Mouse (Mus musculus) hindbrain, embryonic 10.5 days (tissue): ENCODE measurements around the gene Taf4. TPM values are rescaled to one million over a fixed set of nuclear protein-coding genes. Genes with fewer than 3 reads are reported as not detected.
A peak's percentile ranks its signal among the peaks of the same experiment; 100 is the strongest.

Experiments
- DNase-seq: peaks from one replicate; pipeline ENCODE4 v3.0.0-alpha.2; 2017; ENCODE audit warnings: low spot score
- H3K27ac ChIP-seq: fragments of 300-500 bp; sonication (generic); 2 replicates; pipeline ENCODE4 v1.5.1; 2016; ENCODE audit warnings: mild to moderate bottlenecking, moderate library complexity
- H3K27me3 ChIP-seq: fragments of 300-500 bp; sonication (generic); 2 replicates; pipeline ENCODE4 v1.6.1; 2016; ENCODE audit warnings: mild to moderate bottlenecking; ENCODE audit not compliant: poor library complexity, insufficient read depth, severe bottlenecking
- H3K36me3 ChIP-seq: fragments of 300-500 bp; sonication (generic); 2 replicates; pipeline ENCODE4 v1.6.1; 2016; ENCODE audit warnings: mild to moderate bottlenecking, moderate library complexity
- H3K4me1 ChIP-seq: fragments of 300-500 bp; sonication (generic); replicated peaks from 2 replicates; pipeline ENCODE4 v1.6.1; 2016; ENCODE audit warnings: mild to moderate bottlenecking
- H3K4me3 ChIP-seq: fragments of 300-500 bp; sonication (generic); 2 replicates; pipeline ENCODE4 v1.5.1; 2016; ENCODE audit warnings: mild to moderate bottlenecking, moderate library complexity
- H3K9me3 ChIP-seq: fragments of 300-500 bp; sonication (generic); 2 replicates; pipeline ENCODE4 v1.6.1; 2016; ENCODE audit warnings: mild to moderate bottlenecking, moderate library complexity
- WGBS: fragments of 180-500 bp; shearing (Covaris S2); methylation state at CpG from one replicate; pipeline ENCODE4 v1.1.7; 2016; 5-methylcytosine and 5-hydroxymethylcytosine counted together
- polyA plus RNA-seq: library from polyadenylated mRNA; unstranded; fragments of >200 nt; fragmentation: Nextera tagmentation; extraction: Ambion mirVana; gene quantifications from 2 replicates; pipeline ENCODE4 v1.2.1, GENCODE M21; 2016

Gene Taf4
- polyA plus RNA-seq, 1 experiment from 2014 or later = 3.7 TPM

- Histone ChIP-seq H3K4me1 (peaks cover 39% of the 10 kb centered on the region), H3K27ac (peak overlapping the region; percentile 97), H3K9me3 (no peaks in the 10 kb centered on the region), H3K36me3 (no peaks in the 10 kb centered on the region), H3K27me3 (no peaks in the 10 kb centered on the region; the same call in 1 of the 2 replicates), H3K4me3 (peak overlapping the region; percentile 84)
- WGBS = 9% methylated on average over 10 of the region's 10 CpGs
- DNase-seq = no peak
Observed at GRCm38 (mm10) chr2:179977344-179978025, 1.0 kb upstream of the Taf4 start.

- H3K9me3 ChIP-seq = no peaks in the 10 kb centered on the region
- 4% methylated on average over 54 of the region's 54 CpGs for WGBS
- DNase-seq = no peak
- H3K27me3 ChIP-seq = no peaks in the 10 kb centered on the region; the same call in 1 of the 2 replicates
- peaks cover 51% of the 10 kb centered on the region for H3K4me1 ChIP-seq
- H3K36me3 ChIP-seq = no peaks in the 10 kb centered on the region
- H3K27ac ChIP-seq = peak overlapping the region; percentile 97
- peak overlapping the region; percentile 84 for H3K4me3 ChIP-seq
Observed at GRCm38 (mm10) chr2:179976295-179976627, 185 bp downstream of the Taf4 start.

- Histone ChIP-seq H3K27me3 (no peaks in the 10 kb centered on the region; the same call in 1 of the 2 replicates), H3K4me1 (peaks cover 54% of the 10 kb centered on the region), H3K9me3 (no peaks in the 10 kb centered on the region), H3K36me3 (no peaks in the 10 kb centered on the region), H3K4me3 (peak overlapping the region; percentile 84), H3K27ac (peak overlapping the region; percentile 97)
- WGBS = 22% methylated on average over 82 of the region's 82 CpGs
- DNase-seq = no peak
Observed at GRCm38 (mm10) chr2:179975851-179976250, 595 bp downstream of the Taf4 start.

GRCm38 (mm10) chr2:179974651-179975471 is 1.6 kb downstream of the Taf4 start:
- H3K27me3 ChIP-seq = no peaks in the 10 kb centered on the region; the same call in 1 of the 2 replicates
- no peaks in the 10 kb centered on the region for H3K36me3 ChIP-seq
- WGBS = 2% methylated on average over 45 of the region's 45 CpGs
- H3K9me3 ChIP-seq = no peaks in the 10 kb centered on the region
- H3K27ac ChIP-seq = peak overlapping the region; percentile 77
- DNase-seq = peak; percentile 40
- H3K4me1 ChIP-seq = peaks cover 64% of the 10 kb centered on the region
- peak overlapping the region; percentile 84 for H3K4me3 ChIP-seq

GRCm38 (mm10) chr2:179973871-179974628 is 2.4 kb downstream of the Taf4 start:
- WGBS = 40% methylated on average over 8 of the region's 8 CpGs
- Histone ChIP-seq H3K4me3 (peak overlapping the region; percentile 84), H3K27ac (no peak overlapping the region; the same call in 1 of the 2 replicates), H3K9me3 (no peaks in the 10 kb centered on the region), H3K4me1 (peaks cover 72% of the 10 kb centered on the region), H3K27me3 (no peaks in the 10 kb centered on the region; the same call in 1 of the 2 replicates), H3K36me3 (no peaks in the 10 kb centered on the region)
- DNase-seq = no peak

GRCm38 (mm10) chr2:179972406-179972805 is 4.0 kb downstream of the Taf4 start:
- H3K4me1 ChIP-seq = peaks cover 75% of the 10 kb centered on the region

GRCm38 (mm10) chr2:179971891-179972290 is 4.6 kb downstream of the Taf4 start:
- Histone ChIP-seq H3K27me3 (no peaks in the 10 kb centered on the region), H3K9me3 (no peaks in the 10 kb centered on the region), H3K36me3 (no peaks in the 10 kb centered on the region), H3K4me1 (peaks cover 80% of the 10 kb centered on the region), H3K4me3 (no peak overlapping the region), H3K27ac (no peak overlapping the region)
- WGBS = 83% methylated on average over 2 of the region's 2 CpGs
- no peak for DNase-seq

More at GRCm38 (mm10) chr2:179972406-179972805, 4.0 kb downstream of the Taf4 start:
- no peaks in the 10 kb centered on the region for H3K36me3 ChIP-seq
- H3K27me3 ChIP-seq = no peaks in the 10 kb centered on the region
- no peak overlapping the region for H3K27ac ChIP-seq
- no peak overlapping the region for H3K4me3 ChIP-seq
- H3K9me3 ChIP-seq = no peaks in the 10 kb centered on the region
- WGBS = 68% methylated on average over 2 of the region's 2 CpGs
- DNase-seq = no peak

- no peak overlapping the region for H3K27ac ChIP-seq
- no peak for DNase-seq
- no peak overlapping the region for H3K4me3 ChIP-seq
- H3K9me3 ChIP-seq = no peaks in the 10 kb centered on the region
- WGBS = 87% methylated on average over 3 of the region's 3 CpGs
- no peaks in the 10 kb centered on the region for H3K27me3 ChIP-seq
- no peaks in the 10 kb centered on the region for H3K36me3 ChIP-seq
- peaks cover 91% of the 10 kb centered on the region for H3K4me1 ChIP-seq
Observed at GRCm38 (mm10) chr2:179969137-179969536, 7.3 kb downstream of the Taf4 start.

GRCm38 (mm10) chr2:179967633-179968032 is 8.8 kb downstream of the Taf4 start:
- no peaks in the 10 kb centered on the region for H3K36me3 ChIP-seq
- DNase-seq = no peak
- H3K4me3 ChIP-seq = no peak overlapping the region
- H3K4me1 ChIP-seq = peaks cover 86% of the 10 kb centered on the region
- no peak overlapping the region for H3K27ac ChIP-seq
- WGBS = 86% methylated on average over 5 of the region's 5 CpGs
- no peaks in the 10 kb centered on the region for H3K9me3 ChIP-seq
- H3K27me3 ChIP-seq = no peaks in the 10 kb centered on the region

- no peak overlapping the region for H3K4me3 ChIP-seq
- no peaks in the 10 kb centered on the region for H3K27me3 ChIP-seq
- H3K4me1 ChIP-seq = peaks cover 67% of the 10 kb centered on the region
- H3K9me3 ChIP-seq = no peaks in the 10 kb centered on the region
- no peaks in the 10 kb centered on the region for H3K36me3 ChIP-seq
- 86% methylated on average over 4 of the region's 4 CpGs for WGBS
- DNase-seq = no peak
- no peak overlapping the region for H3K27ac ChIP-seq
Observed at GRCm38 (mm10) chr2:179961420-179961819, 15.0 kb downstream of the Taf4 start.

- Histone ChIP-seq H3K27me3 (no peaks in the 10 kb centered on the region), H3K27ac (no peak overlapping the region), H3K9me3 (no peaks in the 10 kb centered on the region), H3K4me1 (peaks cover 56% of the 10 kb centered on the region), H3K36me3 (no peaks in the 10 kb centered on the region), H3K4me3 (no peak overlapping the region)
- no peak for DNase-seq
- WGBS = 91% methylated on average over 6 of the region's 6 CpGs
Observed at GRCm38 (mm10) chr2:179960327-179960726, 16.1 kb downstream of the Taf4 start.

GRCm38 (mm10) chr2:179959391-179959790 is 17.1 kb downstream of the Taf4 start:
- 41% methylated on average over 3 of the region's 3 CpGs for whole genome bisulfite sequencing
- H3K9me3 ChIP-seq = no peaks in the 10 kb centered on the region
- no peak overlapping the region for H3K4me3 ChIP-seq
- H3K27ac ChIP-seq = peak overlapping the region; percentile 16; the same call in 1 of the 2 replicates
- no peaks in the 10 kb centered on the region for H3K27me3 ChIP-seq
- H3K36me3 ChIP-seq = no peaks in the 10 kb centered on the region
- H3K4me1 ChIP-seq = peaks cover 50% of the 10 kb centered on the region
- DNase-seq = no peak
